Mouse (Mus musculus) midbrain, embryonic 12.5 days (tissue): Measurements from ENCODE around the gene Bcas2. TPM values are rescaled to one million over a fixed set of nuclear protein-coding genes. Genes with fewer than 3 reads are reported as not detected.

ENCODE experiments used
- ATAC-seq: fragments of 200-750 bp; cut with Nextera tagmentation; 2 replicates; pipeline ENCODE4 v1.8.0; 2017; ENCODE audit warnings: low read depth, moderate TSS enrichment, moderate library complexity; ENCODE audit not compliant: low FRiP score
- H3K27ac ChIP-seq: fragments of 300-500 bp; sonication (generic); replicated peaks from 2 replicates; pipeline ENCODE4 v1.5.1; 2016; ENCODE audit warnings: mild to moderate bottlenecking
- H3K27me3 ChIP-seq: fragments of 300-500 bp; sonication (generic); 2 replicates; pipeline ENCODE4 v1.6.1; 2016; ENCODE audit warnings: mild to moderate bottlenecking
- H3K36me3 ChIP-seq: fragments of 300-500 bp; sonication (generic); 2 replicates; pipeline ENCODE4 v1.6.1; 2016
- H3K4me1 ChIP-seq: fragments of 300-500 bp; sonication (generic); 2 replicates; pipeline ENCODE4 v1.6.1; 2016
- H3K4me2 ChIP-seq: fragments of 300-500 bp; sonication (generic); replicated peaks from 2 replicates; pipeline ENCODE4 v1.6.1; 2016; ENCODE audit warnings: mild to moderate bottlenecking, moderate library complexity
- H3K4me3 ChIP-seq: fragments of 300-500 bp; sonication (generic); 2 replicates; pipeline ENCODE4 v1.5.1; 2016; ENCODE audit warnings: mild to moderate bottlenecking
- H3K9ac ChIP-seq: fragments of 300-500 bp; sonication (generic); replicated peaks from 2 replicates; pipeline ENCODE4 v1.6.1; 2016; ENCODE audit warnings: mild to moderate bottlenecking, moderate library complexity
- H3K9me3 ChIP-seq: fragments of 300-500 bp; sonication (generic); 2 replicates; pipeline ENCODE4 v1.6.1; 2016; ENCODE audit warnings: mild to moderate bottlenecking
- WGBS: fragments of 180-500 bp; shearing (Covaris S2); methylation state at CpG from one replicate; pipeline ENCODE4 v1.1.7; 2016; 5-methylcytosine and 5-hydroxymethylcytosine counted together
- polyA plus RNA-seq: library from polyadenylated mRNA; unstranded; fragments of >200 nt; fragmentation: Nextera tagmentation; extraction: Ambion mirVana; gene quantifications from 2 replicates; pipeline ENCODE4 v1.2.1, GENCODE M21; 2016

Bcas2 gene
- polyA plus RNA-seq, result 228 and 240 TPM in 2 replicates

DNA sequence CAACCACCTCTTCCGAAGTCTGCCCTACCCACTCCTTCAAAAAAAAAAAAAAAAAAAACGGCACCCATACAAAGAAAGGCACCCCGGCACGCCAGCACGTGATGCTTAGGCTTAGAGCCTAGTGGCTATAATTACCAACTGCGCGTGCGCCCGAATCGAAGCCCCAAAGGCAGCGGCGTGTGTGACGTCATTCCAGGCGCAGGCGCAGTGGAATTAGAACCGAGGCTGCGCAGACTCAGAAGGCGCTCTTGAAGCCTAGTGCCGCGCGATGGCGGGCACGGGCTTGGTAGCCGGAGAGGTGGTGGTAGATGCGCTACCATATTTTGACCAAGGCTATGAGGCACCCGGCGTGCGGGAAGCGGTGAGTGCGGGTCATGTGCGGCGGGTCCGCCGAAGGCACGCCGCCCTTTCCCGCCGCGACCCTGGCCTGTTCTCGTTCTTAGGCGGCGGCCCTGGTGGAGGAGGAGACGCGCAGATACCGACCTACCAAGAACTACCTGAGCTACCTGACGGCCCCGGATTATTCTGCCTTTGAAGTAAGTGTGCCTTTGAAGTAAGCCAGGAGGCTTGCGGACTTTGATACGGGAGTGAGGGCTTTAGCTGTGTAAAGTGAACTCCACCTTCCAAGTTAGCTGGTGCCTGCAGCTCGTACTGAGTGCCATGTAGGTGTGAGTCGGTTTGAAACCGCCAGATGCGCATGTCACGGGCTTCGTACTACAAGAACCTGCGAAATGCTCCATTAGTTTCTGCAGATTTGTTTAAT lies at the start of gene Bcas2:
TSS of gene Bcas2 (plus strand) at position 151 of the 763 bp plus-strand sequence.
- under 1% methylated on average over 56 of the region's 56 CpGs for WGBS
- H3K9ac ChIP-seq, result peak within 1 kb of the TSS; percentile 87
- H3K9me3 ChIP-seq, result no peaks in the 10 kb centered on the region
- peak within 1 kb of the TSS; percentile 77 for H3K4me3 ChIP-seq
- H3K36me3 ChIP-seq, result peaks cover 28% of the 10 kb centered on the region
- ATAC-seq, result peak; percentile 96
- peak within 1 kb of the TSS; percentile 78 for H3K4me2 ChIP-seq
- no peaks in the 10 kb centered on the region for H3K27me3 ChIP-seq
- peak within 1 kb of the TSS; percentile 63 for H3K27ac ChIP-seq
- peaks cover 12% of the 10 kb centered on the region for H3K4me1 ChIP-seq

DNA sequence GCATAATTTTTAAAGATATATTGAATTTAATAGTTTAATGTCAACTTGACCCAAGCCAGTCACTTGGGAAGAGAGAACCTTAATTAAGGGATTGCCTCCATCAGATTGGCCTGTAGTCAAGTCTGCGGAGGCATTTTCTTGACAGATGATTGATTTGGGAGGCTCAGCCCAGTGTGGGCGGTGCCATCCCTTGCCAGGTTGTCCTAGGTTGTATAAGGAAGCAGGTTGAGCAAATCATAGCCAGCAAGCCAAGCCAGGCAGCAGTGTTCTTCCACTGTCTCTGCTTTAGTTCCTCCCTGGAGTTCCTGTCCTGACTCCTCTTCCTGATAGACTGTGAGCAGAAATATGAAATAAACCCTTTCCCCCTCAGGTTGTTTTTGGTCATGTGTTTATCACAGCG lies 47.8 kb upstream of the Bcas2 start:
- no peak overlapping the region for H3K27ac ChIP-seq
- no peak for ATAC-seq
- WGBS, result 88% methylated on average over 3 of the region's 3 CpGs
- H3K4me1 ChIP-seq, result peaks cover 15% of the 10 kb centered on the region
- H3K4me3 ChIP-seq, result no peak overlapping the region
- H3K4me2 ChIP-seq, result no peak overlapping the region
- no peaks in the 10 kb centered on the region for H3K36me3 ChIP-seq
- no peaks in the 10 kb centered on the region for H3K9me3 ChIP-seq
- no peaks in the 10 kb centered on the region for H3K27me3 ChIP-seq
- H3K9ac ChIP-seq, result no peak overlapping the region

DNA sequence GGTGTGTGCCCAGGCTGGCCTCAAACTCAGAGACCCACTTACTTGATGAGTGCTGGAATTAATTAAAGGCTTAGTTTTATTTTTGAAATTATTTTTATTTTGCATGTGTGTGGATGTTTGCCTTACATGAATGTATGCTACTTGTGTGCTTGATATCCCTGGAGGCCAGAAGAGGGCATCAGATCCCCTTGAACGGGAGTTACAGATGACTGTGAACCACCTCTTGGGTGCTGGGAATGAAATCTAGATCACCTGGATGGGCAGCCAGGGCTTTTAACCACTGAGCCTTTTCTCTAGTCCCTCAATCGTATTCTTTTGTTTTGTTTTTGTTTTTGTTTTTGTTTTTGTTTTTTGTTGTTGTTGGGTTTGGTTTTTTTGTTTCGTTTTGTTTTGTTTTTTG lies 45.3 kb upstream of the Bcas2 start:
- H3K4me3 ChIP-seq, result no peak overlapping the region
- ATAC-seq, result no peak
- H3K27ac ChIP-seq, result no peak overlapping the region
- H3K9ac ChIP-seq, result no peak overlapping the region
- H3K27me3 ChIP-seq, result no peaks in the 10 kb centered on the region
- peaks cover 18% of the 10 kb centered on the region for H3K4me1 ChIP-seq
- WGBS, result 93% methylated on average over 3 of the region's 3 CpGs
- no peaks in the 10 kb centered on the region for H3K36me3 ChIP-seq
- no peak overlapping the region for H3K4me2 ChIP-seq
- H3K9me3 ChIP-seq, result no peaks in the 10 kb centered on the region

DNA sequence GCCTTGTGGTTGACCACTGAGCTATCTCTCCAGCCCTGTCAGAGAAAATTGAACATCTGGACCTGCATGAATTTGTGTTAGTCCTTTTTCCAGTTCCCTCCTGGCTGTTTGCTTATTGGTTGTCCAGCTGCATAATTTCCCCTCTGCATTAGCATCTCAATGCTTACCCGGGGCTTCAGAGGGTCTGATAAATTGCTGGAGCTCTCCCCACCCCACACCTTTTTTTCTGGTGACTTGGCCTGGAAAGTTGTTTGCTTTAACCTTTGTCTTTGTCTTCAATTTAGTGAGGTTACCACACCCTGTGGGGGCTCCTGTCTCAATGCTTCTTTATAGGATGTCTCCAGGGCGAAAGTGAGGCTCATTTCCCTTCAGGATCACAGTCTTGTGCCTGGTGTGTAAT lies 44.3 kb upstream of the Bcas2 start:
- Histone ChIP-seq H3K4me3 (no peak overlapping the region), H3K4me1 (peaks cover 18% of the 10 kb centered on the region), H3K36me3 (no peaks in the 10 kb centered on the region), H3K27ac (no peak overlapping the region), H3K4me2 (no peak overlapping the region), H3K9me3 (no peaks in the 10 kb centered on the region), H3K9ac (no peak overlapping the region), H3K27me3 (no peaks in the 10 kb centered on the region)
- no peak for ATAC-seq
- 15% methylated on average over 2 of the region's 2 CpGs for WGBS

- Histone ChIP-seq H3K4me1 (peaks cover 18% of the 10 kb centered on the region), H3K4me3 (no peak overlapping the region), H3K27me3 (no peaks in the 10 kb centered on the region), H3K9ac (no peak overlapping the region), H3K36me3 (no peaks in the 10 kb centered on the region), H3K4me2 (no peak overlapping the region), H3K27ac (no peak overlapping the region), H3K9me3 (no peaks in the 10 kb centered on the region)
- ATAC-seq, result no peak
- WGBS, result 73% methylated on average over 5 of the region's 5 CpGs
Measured at GRCm38 (mm10) chr3:103127721-103128120, 43.7 kb upstream of the Bcas2 start.

GRCm38 (mm10) chr3:103128251-103128650 lies 43.2 kb upstream of the Bcas2 start:
- no peak for ATAC-seq
- Histone ChIP-seq H3K9ac (no peak overlapping the region), H3K4me3 (no peak overlapping the region), H3K4me2 (no peak overlapping the region), H3K27ac (no peak overlapping the region), H3K27me3 (no peaks in the 10 kb centered on the region), H3K9me3 (no peaks in the 10 kb centered on the region), H3K4me1 (peaks cover 18% of the 10 kb centered on the region), H3K36me3 (no peaks in the 10 kb centered on the region)
- 38% methylated on average over 4 of the region's 4 CpGs for WGBS

DNA sequence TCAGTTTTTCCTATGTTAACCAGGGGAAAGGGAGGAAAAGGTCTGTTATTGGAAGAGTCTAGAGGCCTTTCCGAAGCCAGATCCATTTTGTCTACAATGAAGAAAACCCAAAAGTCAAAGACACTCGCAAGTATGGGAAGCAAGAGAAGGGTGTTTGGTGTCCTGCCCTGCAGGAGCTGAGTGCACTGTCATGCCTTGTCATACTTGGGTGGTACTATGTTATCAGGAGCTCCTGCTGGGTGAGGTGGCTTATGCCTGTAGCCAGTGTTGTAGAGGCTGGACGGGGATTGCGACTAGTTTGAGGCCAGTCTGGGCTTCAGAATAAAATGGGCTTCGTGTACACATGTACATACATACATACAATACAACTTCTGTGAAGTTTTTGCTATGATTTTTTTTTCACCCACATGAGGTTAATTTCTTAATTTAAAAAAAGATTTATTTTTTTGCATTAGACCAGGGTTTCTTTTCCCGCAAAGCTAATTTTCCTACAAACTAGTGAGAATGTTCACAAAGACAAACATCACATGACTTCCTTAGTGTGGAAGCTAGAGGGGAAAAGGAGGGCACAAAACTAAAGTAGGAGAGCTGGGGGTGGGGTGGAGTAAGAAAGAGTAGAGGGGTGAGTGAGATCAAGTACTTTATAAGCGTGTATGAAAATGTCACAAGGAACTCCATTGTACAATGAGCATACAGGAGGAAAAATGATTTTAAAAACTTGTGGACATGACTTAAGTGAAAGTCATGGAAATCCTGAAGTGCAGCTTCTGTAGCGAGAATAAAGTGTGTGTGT lies 41.9 kb upstream of the Bcas2 start:
- ATAC-seq, result no peak
- Histone ChIP-seq H3K4me3 (no peak overlapping the region), H3K9ac (no peak overlapping the region), H3K27ac (no peak overlapping the region), H3K4me1 (peaks cover 18% of the 10 kb centered on the region), H3K36me3 (no peaks in the 10 kb centered on the region), H3K27me3 (no peaks in the 10 kb centered on the region), H3K9me3 (no peaks in the 10 kb centered on the region), H3K4me2 (no peak overlapping the region)
- WGBS, result 87% methylated on average over 8 of the region's 8 CpGs

DNA sequence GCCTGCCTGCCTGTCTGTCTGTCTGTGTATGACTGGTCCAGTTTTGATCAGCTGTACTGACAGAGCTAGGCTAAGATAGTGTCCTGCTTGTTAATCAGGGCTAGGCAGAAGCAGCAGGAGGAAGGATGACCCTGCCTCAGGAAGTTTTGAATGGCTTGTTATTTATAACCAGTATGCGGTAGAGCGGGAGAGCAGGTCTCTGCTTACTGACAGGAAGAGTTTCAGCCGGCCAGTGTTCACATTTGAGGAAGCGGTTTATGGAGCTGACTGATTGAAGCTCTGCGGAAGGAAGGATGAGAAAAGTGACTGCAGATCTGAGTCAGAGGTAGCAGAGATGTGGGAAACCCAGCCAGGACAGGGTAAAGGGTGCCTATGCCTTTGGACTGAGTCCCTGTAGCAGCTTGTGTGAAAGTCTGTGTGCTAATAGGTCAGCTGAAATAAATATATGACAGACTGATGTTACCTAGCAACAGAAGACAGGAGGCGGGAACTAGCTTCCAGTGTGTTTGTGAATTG lies 41.2 kb upstream of the Bcas2 start:
- H3K9me3 ChIP-seq, result no peaks in the 10 kb centered on the region
- 58% methylated on average over 6 of the region's 6 CpGs for WGBS
- H3K9ac ChIP-seq, result no peak overlapping the region
- no peak overlapping the region for H3K27ac ChIP-seq
- no peaks in the 10 kb centered on the region for H3K27me3 ChIP-seq
- no peak overlapping the region for H3K4me3 ChIP-seq
- H3K4me2 ChIP-seq, result no peak overlapping the region
- H3K4me1 ChIP-seq, result peaks cover 18% of the 10 kb centered on the region
- ATAC-seq, result no peak
- no peaks in the 10 kb centered on the region for H3K36me3 ChIP-seq

DNA sequence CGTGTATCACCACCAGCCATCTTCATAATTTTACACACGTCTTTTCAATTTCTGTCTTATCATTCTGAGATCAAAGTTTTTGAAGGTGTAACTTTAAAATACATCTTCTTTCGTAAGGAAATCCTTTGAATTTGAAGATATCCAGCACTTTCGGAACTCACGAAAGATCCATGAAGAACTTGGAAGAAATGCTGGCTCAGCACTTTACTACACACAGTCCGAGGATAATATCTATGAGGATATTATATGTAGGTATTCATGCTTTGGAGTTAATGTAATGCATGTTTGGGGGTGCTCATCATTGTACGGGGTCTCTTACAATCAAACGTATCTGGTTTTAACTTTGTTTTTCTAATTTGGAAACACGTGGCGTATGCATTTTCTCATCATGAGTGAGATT lies 38.4 kb upstream of the Bcas2 start:
- Histone ChIP-seq H3K27ac (no peak overlapping the region), H3K4me1 (0 out of 2 replicates have a peak, but pooled peaks cover 7% of the 10 kb centered on the region), H3K36me3 (no peaks in the 10 kb centered on the region), H3K9me3 (no peaks in the 10 kb centered on the region), H3K4me3 (no peak overlapping the region), H3K4me2 (no peak overlapping the region), H3K27me3 (no peaks in the 10 kb centered on the region), H3K9ac (no peak overlapping the region)
- whole genome bisulfite sequencing, result 92% methylated on average over 10 of the region's 10 CpGs
- ATAC-seq, result no peak

- H3K9me3 ChIP-seq, result no peaks in the 10 kb centered on the region
- no peaks in the 10 kb centered on the region for H3K36me3 ChIP-seq
- H3K4me2 ChIP-seq, result no peak overlapping the region
- 88% methylated on average over 4 of the region's 4 CpGs for WGBS
- ATAC-seq, result no peak
- no peak overlapping the region for H3K4me3 ChIP-seq
- no peaks in the 10 kb centered on the region for H3K4me1 ChIP-seq
- H3K9ac ChIP-seq, result no peak overlapping the region
- no peaks in the 10 kb centered on the region for H3K27me3 ChIP-seq
- no peak overlapping the region for H3K27ac ChIP-seq
Measured at GRCm38 (mm10) chr3:103136414-103137077, 34.9 kb upstream of the Bcas2 start.

- WGBS, result 81% methylated on average over 8 of the region's 8 CpGs
- no peaks in the 10 kb centered on the region for H3K4me1 ChIP-seq
- no peaks in the 10 kb centered on the region for H3K27me3 ChIP-seq
- ATAC-seq, result no peak
- no peak overlapping the region for H3K9ac ChIP-seq
- no peak overlapping the region for H3K4me3 ChIP-seq
- no peaks in the 10 kb centered on the region for H3K36me3 ChIP-seq
- no peak overlapping the region for H3K27ac ChIP-seq
- no peak overlapping the region for H3K4me2 ChIP-seq
- H3K9me3 ChIP-seq, result no peaks in the 10 kb centered on the region
Measured at GRCm38 (mm10) chr3:103139047-103139446, 32.4 kb upstream of the Bcas2 start.
